Mouse (Mus musculus): ENCODE data around the gene Gid4. TPM values are rescaled to one million over a fixed set of nuclear protein-coding genes. Genes with fewer than 3 reads are reported as not detected.

The Gid4 gene
- total RNA-seq (2014; fragmentation: Nextera tagmentation) (34.1 and 38.5 TPM in 2 replicates), total RNA-seq (2017) (24.3 and 25.6 TPM in 2 replicates), polyA plus RNA-seq (2012) (10.2 and 16.9 TPM in 2 replicates)

DNA sequence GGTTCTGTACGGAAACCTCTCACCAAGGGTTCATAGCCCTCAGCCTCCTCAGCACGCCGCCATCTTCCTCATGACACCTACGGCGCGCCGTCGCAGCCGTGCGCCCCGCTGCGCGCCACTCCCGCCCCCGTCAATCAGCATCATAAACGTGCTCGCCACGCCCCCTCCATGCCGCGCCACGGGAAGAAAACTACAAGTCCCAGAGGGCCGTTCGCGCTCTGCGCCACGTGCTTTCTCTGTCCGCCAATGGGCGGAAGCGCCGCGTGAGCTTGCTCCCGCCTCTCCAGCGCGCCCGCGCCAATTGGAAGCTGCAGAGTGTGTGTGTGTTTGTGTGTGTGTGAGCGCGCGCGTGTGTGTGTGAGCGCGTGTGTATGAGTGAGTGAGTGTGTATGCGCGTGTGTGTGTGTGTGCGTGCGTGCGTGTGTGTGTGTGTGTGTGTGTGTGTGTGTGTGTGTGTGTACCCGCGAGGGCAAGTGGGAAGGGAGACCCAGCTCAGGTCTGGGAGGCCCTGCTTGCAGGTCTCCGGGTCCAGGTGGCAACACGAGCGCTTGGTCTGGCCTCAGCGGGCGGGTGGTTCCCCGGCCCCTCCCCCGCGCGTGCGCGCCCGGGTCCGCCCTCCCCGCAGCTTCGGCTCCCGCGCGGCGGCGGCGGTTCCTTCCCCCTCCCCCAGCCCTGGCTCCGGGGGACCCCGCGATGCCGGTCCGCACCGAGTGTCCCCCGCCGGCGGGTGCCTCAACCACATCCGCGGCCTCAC, at the start of gene Gid4:
Gid4 (plus strand) TSS at position 183 of the 754 bp plus-strand sequence.
- H3K27me3 ChIP-seq (ENCODE audit: insufficient read depth, low read length), result no peaks in the 10 kb centered on the region
- H3K36me3 ChIP-seq (replicated peaks), result peaks cover 30% of the 10 kb centered on the region
- ATAC-seq (ENCODE audit: extremely low read depth, insufficient number of reproducible peaks, low FRiP score, poor library complexity, severe bottlenecking) (peak; percentile 96), DNase-seq (ENCODE audit: low spot score) (peak; percentile 87)
- H3K4me1 ChIP-seq (ENCODE audit: insufficient read depth, low read depth, low read length), result peaks cover 39% of the 10 kb centered on the region
- TF ChIP-seq GATA2 (IDR thresholded peaks at IDR 0.05; ENCODE audit: borderline replicate concordance, low read depth, low read length), result no peak
- TF ChIP-seq TAL1 (conservative IDR thresholded peaks at IDR 0.05; ENCODE audit: low read depth, low read length), result no peak
- no peak for TF ChIP-seq POLR2AphosphoS5 (IDR thresholded peaks at IDR 0.05; ENCODE audit: insufficient replicate concordance, low read depth, low read length)
- no peak for TF ChIP-seq CTCF (IDR thresholded peaks at IDR 0.05; ENCODE audit: low read depth, low read length)
- no peak for TF ChIP-seq GATA1 (IDR thresholded peaks at IDR 0.05; ENCODE audit: borderline replicate concordance, low read length)
- peak within 1 kb of the TSS; percentile 91 for H3K4me3 ChIP-seq (ENCODE audit: low read depth, low read length)
- no peaks in the 10 kb centered on the region for H3K9me3 ChIP-seq (replicated peaks)

- Histone ChIP-seq H3K4me3 (ENCODE audit: low read depth, low read length) (no peak overlapping the region), H3K4me1 (ENCODE audit: insufficient read depth, low read depth, low read length) (peaks cover 12% of the 10 kb centered on the region; the same call in 1 of the 2 replicates), H3K36me3 (replicated peaks) (no peaks in the 10 kb centered on the region), H3K9me3 (replicated peaks) (no peaks in the 10 kb centered on the region), H3K27me3 (ENCODE audit: insufficient read depth, low read length) (peaks cover 65% of the 10 kb centered on the region)
- ATAC-seq (ENCODE audit: extremely low read depth, insufficient number of reproducible peaks, low FRiP score, poor library complexity, severe bottlenecking) (no peak), DNase-seq (ENCODE audit: low spot score) (no peak)
- TF ChIP-seq GATA1 (IDR thresholded peaks at IDR 0.05; ENCODE audit: borderline replicate concordance, low read length) (no peak), GATA2 (IDR thresholded peaks at IDR 0.05; ENCODE audit: borderline replicate concordance, low read depth, low read length) (no peak), TAL1 (conservative IDR thresholded peaks at IDR 0.05; ENCODE audit: low read depth, low read length) (no peak), CTCF (IDR thresholded peaks at IDR 0.05; ENCODE audit: low read depth, low read length) (no peak), POLR2AphosphoS5 (IDR thresholded peaks at IDR 0.05; ENCODE audit: insufficient replicate concordance, low read depth, low read length) (no peak)
These were observed 49.7 kb upstream of the Gid4 start for GRCm38 (mm10) chr11:60367256-60367655.

GRCm38 (mm10) chr11:60368909-60369308, 48.0 kb upstream of the Gid4 start:
- no peak for ATAC-seq (ENCODE audit: extremely low read depth, insufficient number of reproducible peaks, low FRiP score, poor library complexity, severe bottlenecking)
- TF ChIP-seq CTCF (IDR thresholded peaks at IDR 0.05; ENCODE audit: low read depth, low read length), result no peak
- no peak for TF ChIP-seq TAL1 (conservative IDR thresholded peaks at IDR 0.05; ENCODE audit: low read depth, low read length)
- TF ChIP-seq POLR2AphosphoS5 (IDR thresholded peaks at IDR 0.05; ENCODE audit: insufficient replicate concordance, low read depth, low read length), result no peak
- no peak for TF ChIP-seq GATA2 (IDR thresholded peaks at IDR 0.05; ENCODE audit: borderline replicate concordance, low read depth, low read length)
- no peak for TF ChIP-seq GATA1 (IDR thresholded peaks at IDR 0.05; ENCODE audit: borderline replicate concordance, low read length)
- Histone ChIP-seq H3K27me3 (ENCODE audit: insufficient read depth, low read length) (peaks cover 56% of the 10 kb centered on the region), H3K9me3 (replicated peaks) (no peaks in the 10 kb centered on the region), H3K4me1 (ENCODE audit: insufficient read depth, low read depth, low read length) (peaks cover 12% of the 10 kb centered on the region; the same call in 1 of the 2 replicates), H3K36me3 (replicated peaks) (no peaks in the 10 kb centered on the region), H3K4me3 (ENCODE audit: low read depth, low read length) (no peak overlapping the region)
- DNase-seq (ENCODE audit: low spot score), result no peak

GRCm38 (mm10) chr11:60369448-60369847, 47.5 kb upstream of the Gid4 start:
- Histone ChIP-seq H3K36me3 (replicated peaks) (no peaks in the 10 kb centered on the region), H3K4me3 (ENCODE audit: low read depth, low read length) (no peak overlapping the region), H3K4me1 (ENCODE audit: insufficient read depth, low read depth, low read length) (peaks cover 12% of the 10 kb centered on the region; the same call in 1 of the 2 replicates), H3K9me3 (replicated peaks) (no peaks in the 10 kb centered on the region), H3K27me3 (ENCODE audit: insufficient read depth, low read length) (peaks cover 50% of the 10 kb centered on the region)
- no peak for TF ChIP-seq POLR2AphosphoS5 (IDR thresholded peaks at IDR 0.05; ENCODE audit: insufficient replicate concordance, low read depth, low read length)
- TF ChIP-seq TAL1 (conservative IDR thresholded peaks at IDR 0.05; ENCODE audit: low read depth, low read length), result no peak
- no peak for TF ChIP-seq CTCF (IDR thresholded peaks at IDR 0.05; ENCODE audit: low read depth, low read length)
- TF ChIP-seq GATA2 (IDR thresholded peaks at IDR 0.05; ENCODE audit: borderline replicate concordance, low read depth, low read length), result no peak
- TF ChIP-seq GATA1 (IDR thresholded peaks at IDR 0.05; ENCODE audit: borderline replicate concordance, low read length), result no peak
- DNase-seq (ENCODE audit: low spot score), result no peak
- ATAC-seq (ENCODE audit: extremely low read depth, insufficient number of reproducible peaks, low FRiP score, poor library complexity, severe bottlenecking), result no peak

DNA sequence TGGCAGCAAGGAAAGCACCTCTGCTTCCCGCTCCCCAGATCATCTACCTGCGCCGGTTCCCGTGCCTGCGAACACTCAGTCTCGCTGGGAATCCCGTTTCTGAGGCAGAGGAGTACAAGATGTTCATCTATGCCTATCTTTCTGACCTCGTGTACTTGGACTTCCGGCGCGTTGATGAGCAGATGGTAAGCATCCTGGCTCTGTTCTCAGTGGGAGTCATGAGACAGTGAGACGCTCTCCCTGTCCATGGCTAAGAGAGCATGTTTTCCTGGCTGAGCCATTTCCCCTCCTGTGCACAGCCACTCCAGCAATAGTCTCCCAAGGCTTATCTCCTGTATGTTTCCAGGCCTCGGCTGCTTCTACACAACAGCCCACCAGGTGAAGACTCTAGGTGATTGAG, 46.5 kb upstream of the Gid4 start:
- peaks cover 12% of the 10 kb centered on the region; the same call in 1 of the 2 replicates for H3K4me1 ChIP-seq (ENCODE audit: insufficient read depth, low read depth, low read length)
- DNase-seq (ENCODE audit: low spot score) (no peak), ATAC-seq (ENCODE audit: extremely low read depth, insufficient number of reproducible peaks, low FRiP score, poor library complexity, severe bottlenecking) (no peak)
- peaks cover 49% of the 10 kb centered on the region for H3K27me3 ChIP-seq (ENCODE audit: insufficient read depth, low read length)
- H3K36me3 ChIP-seq (replicated peaks), result no peaks in the 10 kb centered on the region
- no peak overlapping the region for H3K4me3 ChIP-seq (ENCODE audit: low read depth, low read length)
- TF ChIP-seq CTCF (IDR thresholded peaks at IDR 0.05; ENCODE audit: low read depth, low read length) (no peak), GATA1 (IDR thresholded peaks at IDR 0.05; ENCODE audit: borderline replicate concordance, low read length) (no peak), TAL1 (conservative IDR thresholded peaks at IDR 0.05; ENCODE audit: low read depth, low read length) (no peak), GATA2 (IDR thresholded peaks at IDR 0.05; ENCODE audit: borderline replicate concordance, low read depth, low read length) (no peak), POLR2AphosphoS5 (IDR thresholded peaks at IDR 0.05; ENCODE audit: insufficient replicate concordance, low read depth, low read length) (no peak)
- H3K9me3 ChIP-seq (replicated peaks), result no peaks in the 10 kb centered on the region

- Histone ChIP-seq H3K36me3 (replicated peaks) (no peaks in the 10 kb centered on the region), H3K4me3 (ENCODE audit: low read depth, low read length) (no peak overlapping the region), H3K9me3 (replicated peaks) (no peaks in the 10 kb centered on the region), H3K27me3 (ENCODE audit: insufficient read depth, low read length) (peaks cover 40% of the 10 kb centered on the region), H3K4me1 (ENCODE audit: insufficient read depth, low read depth, low read length) (no peaks in the 10 kb centered on the region)
- ATAC-seq (ENCODE audit: extremely low read depth, insufficient number of reproducible peaks, low FRiP score, poor library complexity, severe bottlenecking) (no peak), DNase-seq (ENCODE audit: low spot score) (no peak)
- TF ChIP-seq TAL1 (conservative IDR thresholded peaks at IDR 0.05; ENCODE audit: low read depth, low read length) (no peak), GATA1 (IDR thresholded peaks at IDR 0.05; ENCODE audit: borderline replicate concordance, low read length) (no peak), POLR2AphosphoS5 (IDR thresholded peaks at IDR 0.05; ENCODE audit: insufficient replicate concordance, low read depth, low read length) (no peak), CTCF (IDR thresholded peaks at IDR 0.05; ENCODE audit: low read depth, low read length) (no peak), GATA2 (IDR thresholded peaks at IDR 0.05; ENCODE audit: borderline replicate concordance, low read depth, low read length) (no peak)
These were observed 42.5 kb upstream of the Gid4 start for GRCm38 (mm10) chr11:60374481-60374880.

Data from G1E (cell line).